ENCODE assay signal across 8 mouse cellular contexts in the genomic region with DNA sequence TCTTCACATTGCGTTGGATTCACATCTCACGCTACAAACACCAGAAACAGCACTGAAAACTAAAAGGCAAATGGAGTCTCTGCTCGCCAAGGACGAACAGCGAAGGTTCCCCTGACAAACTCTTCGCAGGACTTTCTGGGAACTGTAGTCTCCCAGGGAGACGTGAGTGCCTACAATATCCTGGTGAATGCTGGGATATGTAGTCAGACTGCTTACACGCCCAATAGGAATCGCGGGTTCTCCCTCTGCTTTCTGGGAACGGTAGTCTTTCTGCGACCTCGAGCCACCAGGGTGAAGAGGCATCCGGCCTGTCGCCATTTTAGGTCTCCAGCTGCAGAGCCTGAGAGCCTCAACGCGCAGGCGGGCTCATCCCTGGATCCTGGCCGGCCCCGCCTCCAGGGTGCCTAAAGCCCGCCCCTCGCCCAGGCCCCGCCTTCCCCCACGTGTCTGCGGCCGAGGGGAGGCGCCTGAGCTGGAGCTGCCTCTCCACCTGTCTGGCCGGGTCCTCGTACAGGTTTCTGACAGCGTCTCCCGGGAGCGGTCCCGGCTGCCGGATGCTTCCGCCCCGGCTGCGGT. TPM values are rescaled to one million over a fixed set of nuclear protein-coding genes. Genes with fewer than 3 reads are reported as not detected.
A peak's percentile ranks its signal among the peaks of the same experiment; 100 is the strongest.
DNase-seq lines count a peak whose midpoint lies in the region; ATAC-seq lines count a peak whose summit lies in the region.
"Not testable (repeated sequence)": the region's sequence is repeated elsewhere in the genome, so short reads cannot be mapped to it uniquely, and the experiment has no call there.

Gene Desi2 (plus strand): TSS at position 202 of the 576 bp plus-strand sequence.

- not testable (repeated sequence) for H3K4me1 ChIP-seq in hindbrain, embryonic 11.5 days (replicated peaks; ENCODE audit: control insufficient read depth, insufficient read depth, low read length)

- peak within 1 kb of the TSS; percentile 51 for H3K4me2 ChIP-seq in hindbrain, embryonic 11.5 days (replicated peaks; ENCODE audit: low read depth, low read length)

- not testable (repeated sequence) for H3K27me3 ChIP-seq in hindbrain, embryonic 11.5 days (ENCODE audit: control insufficient read depth, insufficient read depth, low read length)

- H3K9ac ChIP-seq in hindbrain, embryonic 11.5 days (ENCODE audit: low read depth, low read length): not testable (repeated sequence)

- DNase-seq in Muller cell, postnatal 12 days (ENCODE audit: inconsistent ontology term): peak; percentile 97
- peak; percentile 99 for DNase-seq in cerebellum, adult 9-11 months
- peak; percentile 97 to 99 for DNase-seq in frontal cortex, adult 2 months (ENCODE audit: extremely low spot score in 1 of 2, low spot score in 1 of 2)
- DNase-seq in hindbrain, embryonic 11.5 days (ENCODE audit: low spot score): peak; percentile 88
- DNase-seq in layer of hippocampus, postnatal 10 days (ENCODE audit: low spot score in 2 of 2): peak; percentile 91 to 92
- peak; percentile 97 for DNase-seq in lung, postnatal 10 days
- peak; percentile 93 for DNase-seq in ovary, postnatal 36 days (ENCODE audit: low spot score)
- peak; percentile 96 for DNase-seq in thymus, postnatal 25 days

- ATAC-seq in hindbrain, embryonic 11.5 days (ENCODE audit: low FRiP score): peak; percentile 100

- not testable (repeated sequence) for H3K36me3 ChIP-seq in hindbrain, embryonic 11.5 days (ENCODE audit: control insufficient read depth, insufficient read depth, low read length)

- not testable (repeated sequence) for H3K27ac ChIP-seq in hindbrain, embryonic 11.5 days (ENCODE audit: low read depth, low read length)

- 0% methylated on average over 31 of the region's 37 CpGs for WGBS in hindbrain, embryonic 11.5 days

- H3K4me3 ChIP-seq in hindbrain, embryonic 11.5 days (ENCODE audit: low read depth, low read length): peak within 1 kb of the TSS; percentile 55

- H3K9me3 ChIP-seq in hindbrain, embryonic 11.5 days (ENCODE audit: control insufficient read depth, low read length): not testable (repeated sequence)

RNA-seq across cellular contexts. Expression of gene Desi2, which starts in this region (rescaled TPM):
- 13.4 and 15.0 TPM in 2 replicates for polyA plus RNA-seq in frontal cortex, adult 2 months (2012; rRNA removed)
- 15.9 and 18.2 TPM in 2 replicates for polyA plus RNA-seq in hindbrain, embryonic 11.5 days (2014; fragmentation: Nextera tagmentation; extraction: Ambion mirVana)
- 10 to 100 TPM; 27.0 to 29.0 TPM for total RNA-seq in layer of hippocampus, postnatal 10 days (2021)
